Mouse (Mus musculus) NIH3T3 (cell line): ENCODE data around the gene Tnnc1.

Experiments
- DNase-seq: peaks from one replicate; pipeline ENCODE4 v3.0.0-alpha.2; 2012; ENCODE audit warnings: low read depth

The Tnnc1 gene

GRCm38 (mm10) chr14:31208084-31208483 is at the start of gene Tnnc1:
TSS of gene Tnnc1 (plus strand) at chr14:31208312.
- DNase-seq = no peak

DNA sequence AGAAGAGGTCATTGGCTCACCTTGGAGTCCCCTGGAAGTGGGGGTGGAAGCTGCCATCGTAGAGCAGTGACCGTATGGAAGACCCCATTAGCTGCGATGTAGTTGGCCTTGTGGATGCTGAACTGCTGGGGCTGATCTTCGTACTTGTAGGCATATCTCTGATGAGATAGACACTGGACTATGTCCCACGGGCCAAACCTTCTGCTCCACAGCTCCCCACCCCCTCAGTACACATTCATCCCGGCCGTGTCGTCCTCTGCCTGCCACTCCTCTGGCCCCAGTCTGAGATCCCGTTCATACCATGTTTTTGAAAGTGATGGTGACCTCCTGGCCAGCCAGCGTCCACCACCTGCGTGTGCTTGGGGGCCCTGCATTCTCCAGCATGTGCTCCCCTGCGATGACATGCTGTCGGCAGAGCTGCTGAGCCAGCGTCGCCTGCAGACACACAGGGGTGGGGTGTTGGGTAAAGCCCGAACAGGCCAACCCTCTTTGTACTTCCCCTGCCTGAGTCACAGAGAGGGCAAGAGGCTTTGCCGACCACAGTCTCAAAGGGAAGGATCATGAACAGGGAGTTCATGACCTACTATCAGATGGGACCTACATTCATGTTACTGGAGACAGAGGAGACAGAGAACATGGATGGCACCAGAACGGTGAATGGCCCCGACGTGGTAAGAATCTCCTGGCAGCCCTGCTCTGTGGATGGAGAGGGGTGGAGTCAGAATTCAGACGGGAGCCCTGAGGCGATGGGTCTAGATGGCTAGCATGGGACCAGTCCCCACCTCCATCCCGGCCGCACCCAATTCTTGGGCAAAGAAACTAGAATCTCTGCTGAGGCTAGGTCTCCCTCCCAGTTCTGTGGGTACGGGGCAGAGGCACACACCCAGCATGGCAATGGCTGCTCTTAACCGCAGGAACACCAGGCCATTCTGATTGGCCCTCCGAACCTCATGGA is 47.6 kb upstream of the Tnnc1 start:
- DNase-seq = no peak

GRCm38 (mm10) chr14:31161191-31161590 is 46.9 kb upstream of the Tnnc1 start:
- no peak for DNase-seq

DNA sequence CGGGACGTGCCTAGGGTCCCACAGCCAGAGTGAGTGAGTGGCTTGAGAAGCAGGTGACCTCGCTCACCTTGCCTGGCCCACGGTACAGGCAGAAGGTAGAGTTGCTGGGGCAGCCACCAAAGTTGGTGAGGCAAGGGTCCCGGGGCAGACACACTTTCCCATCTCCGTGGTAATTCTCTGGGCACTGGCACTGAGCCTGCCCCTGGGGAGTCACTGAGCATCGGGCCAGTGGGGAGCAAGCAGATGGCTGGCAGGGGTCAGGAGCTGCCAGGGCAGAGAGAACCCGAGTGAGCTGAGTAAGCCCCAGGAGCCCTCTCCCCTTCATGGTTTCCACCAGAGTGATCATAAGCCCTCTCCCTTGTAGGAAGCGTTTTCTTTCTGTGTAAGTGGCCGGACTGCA is 46.5 kb upstream of the Tnnc1 start:
- no peak for DNase-seq

- DNase-seq = no peak
These were observed 44.0 kb upstream of the Tnnc1 start for GRCm38 (mm10) chr14:31164067-31164466.

GRCm38 (mm10) chr14:31165010-31165409 is 43.1 kb upstream of the Tnnc1 start:
- no peak for DNase-seq

GRCm38 (mm10) chr14:31165458-31165857 is 42.7 kb upstream of the Tnnc1 start:
- DNase-seq = no peak

DNA sequence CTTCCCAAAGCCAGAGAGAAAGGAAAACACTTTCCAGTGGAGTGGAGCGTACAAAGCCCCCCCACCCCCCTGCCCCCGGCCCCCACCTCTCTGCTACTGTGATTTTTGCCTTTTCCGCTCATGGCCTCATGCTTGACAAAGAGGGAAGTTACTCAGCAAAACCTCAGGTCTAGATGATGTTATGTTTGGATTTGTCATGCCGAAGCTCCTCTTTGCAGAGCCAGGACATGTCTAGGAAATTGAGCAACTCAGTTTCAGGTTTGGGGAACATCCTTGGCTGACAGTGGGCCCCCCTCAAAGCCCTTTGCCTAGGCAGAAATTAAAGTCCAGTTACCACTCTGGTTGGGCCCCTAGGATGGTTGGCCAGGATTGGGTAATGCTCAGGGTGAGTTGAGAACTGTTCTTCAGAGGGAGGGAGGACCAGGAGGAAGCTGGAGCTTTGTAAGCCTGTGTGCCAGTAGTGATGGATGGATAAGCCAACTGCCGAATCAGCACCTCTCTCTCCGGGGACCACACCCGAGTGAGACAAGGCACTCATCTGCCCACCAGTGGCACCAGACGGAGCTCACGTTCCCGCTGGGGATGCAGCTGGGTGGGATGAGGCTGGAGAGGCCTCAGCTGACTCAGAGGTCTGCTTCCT is 42.0 kb upstream of the Tnnc1 start:
- peak; percentile 48 for DNase-seq

DNA sequence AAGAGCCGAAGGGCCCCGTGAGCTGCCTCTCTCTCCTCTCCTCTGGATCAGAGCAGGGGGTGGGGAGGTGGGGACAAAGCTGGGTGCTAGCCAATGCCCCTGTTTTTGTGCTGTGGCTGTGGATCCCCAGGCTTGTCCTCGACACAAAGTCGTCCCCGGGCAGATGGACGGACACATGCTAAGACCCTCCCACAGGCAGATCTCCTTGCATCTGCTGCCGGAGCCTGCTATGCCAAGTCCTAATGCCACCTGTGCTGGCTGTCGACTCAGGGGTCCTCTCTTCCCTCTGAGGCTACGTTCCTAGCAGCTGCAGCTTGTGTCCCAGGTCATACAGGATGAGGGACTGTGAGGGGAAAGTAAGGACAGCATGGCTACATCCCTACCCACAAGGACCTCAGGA is 41.3 kb upstream of the Tnnc1 start:
- DNase-seq = no peak

DNA sequence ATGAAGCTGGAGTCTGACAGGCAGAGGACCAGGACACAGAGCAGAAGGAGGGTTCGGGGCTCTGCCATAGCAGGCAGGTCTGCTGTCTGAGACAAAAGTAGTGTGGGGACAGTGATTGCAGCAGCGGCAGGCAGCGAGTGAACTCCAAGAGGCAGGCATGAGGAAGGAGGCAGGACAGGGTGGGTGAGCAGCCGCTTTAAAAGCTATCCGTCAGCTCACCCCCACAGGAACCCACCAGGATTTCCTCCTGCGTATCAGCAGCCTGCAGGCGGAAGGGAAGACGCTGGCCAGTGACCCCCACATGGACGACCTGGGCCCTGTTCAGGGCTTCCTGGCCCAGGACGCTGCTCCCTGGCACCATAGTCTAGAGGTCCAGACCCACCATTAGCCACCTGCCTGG is 39.7 kb upstream of the Tnnc1 start, which contains the start of gene Stab1:
Gene Stab1 (minus strand): TSS at position 217 of the 400 bp plus-strand sequence.
- no peak for DNase-seq

DNA sequence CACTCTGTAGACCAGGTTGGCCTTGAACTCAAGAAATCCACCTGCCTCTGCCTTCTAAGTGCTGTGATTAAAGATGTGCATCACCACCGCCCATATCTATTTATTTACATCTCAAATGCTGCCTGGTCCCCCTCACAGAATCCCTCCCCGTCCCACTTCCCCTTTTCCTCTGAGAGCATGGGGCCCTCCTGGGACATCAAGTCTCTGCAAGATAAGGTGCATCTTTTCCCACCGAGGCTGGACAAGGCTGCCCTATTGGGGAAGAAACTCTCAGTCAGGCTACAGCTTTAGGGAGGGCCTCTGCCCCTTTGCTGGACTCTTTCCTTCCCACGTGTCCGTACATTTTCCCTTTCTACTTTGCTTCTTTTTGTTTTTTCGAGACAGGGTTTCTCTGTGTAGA is 38.6 kb upstream of the Tnnc1 start:
- no peak for DNase-seq

- DNase-seq = no peak
These were observed 37.1 kb upstream of the Tnnc1 start for GRCm38 (mm10) chr14:31170963-31171362.

DNA sequence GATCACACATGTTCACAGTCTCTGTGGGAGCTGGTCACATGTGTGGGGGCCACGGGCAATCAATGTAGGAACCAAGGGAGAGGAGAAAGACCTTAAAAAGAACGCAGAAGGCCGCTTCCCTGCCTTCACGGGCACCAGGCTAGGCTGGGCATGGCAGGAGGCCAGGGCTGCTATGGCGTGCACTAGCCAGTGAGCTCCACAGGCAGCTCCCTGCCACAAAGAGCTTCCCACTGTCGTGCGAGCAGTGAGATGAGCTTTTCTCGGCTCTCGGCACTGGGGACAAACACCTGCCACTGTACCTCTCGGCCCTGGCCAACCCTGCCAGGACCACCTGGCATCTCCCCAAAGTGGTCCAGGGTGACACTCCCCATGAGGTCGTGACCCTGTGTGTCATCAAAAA is 36.7 kb upstream of the Tnnc1 start:
- no peak for DNase-seq

- no peak for DNase-seq
These were observed 36.3 kb upstream of the Tnnc1 start for GRCm38 (mm10) chr14:31171821-31172220.

GRCm38 (mm10) chr14:31172781-31173455 is 35.2 kb upstream of the Tnnc1 start:
- DNase-seq = no peak

DNA sequence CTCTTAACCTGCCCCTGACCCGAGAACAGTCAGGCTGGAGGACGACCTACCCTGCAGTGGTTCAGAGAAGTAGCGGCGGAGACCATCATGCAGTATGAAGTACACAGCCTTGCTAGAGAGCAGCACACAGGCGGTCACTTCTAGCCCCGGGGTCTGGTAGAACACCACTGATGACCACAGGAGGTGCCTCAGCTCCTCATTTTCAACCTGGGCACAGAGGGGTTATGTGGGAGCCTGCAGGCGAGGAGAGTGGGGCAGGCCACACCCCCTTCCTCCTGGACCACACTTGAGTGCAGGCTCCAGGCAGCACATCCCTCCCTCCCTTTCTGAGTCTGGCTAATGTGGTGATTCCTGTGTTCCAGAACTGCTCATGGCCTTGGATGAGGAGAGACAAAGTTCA is 34.6 kb upstream of the Tnnc1 start:
- DNase-seq = no peak

DNA sequence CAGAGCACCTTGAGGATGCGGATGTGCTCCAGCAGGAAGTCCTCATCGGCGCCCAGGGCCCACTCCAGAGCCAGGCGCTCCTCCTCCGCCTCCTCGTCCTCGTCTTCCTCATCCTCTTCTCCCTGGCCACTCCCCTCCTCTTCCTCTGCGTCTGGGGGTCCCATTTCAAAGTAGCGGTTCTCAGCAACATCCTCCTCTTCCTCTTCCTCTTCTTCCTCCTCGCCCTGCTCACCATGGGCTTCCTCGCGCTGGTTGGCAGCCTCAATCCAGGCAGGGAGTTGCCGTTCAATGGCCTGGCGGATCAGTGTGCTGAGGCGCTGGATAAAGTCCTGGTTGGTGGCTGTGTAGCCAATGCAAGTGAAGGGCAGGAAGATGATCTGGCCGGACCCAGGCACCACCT is 30.8 kb upstream of the Tnnc1 start:
- DNase-seq = no peak

- DNase-seq = no peak
These were observed 30.4 kb upstream of the Tnnc1 start for GRCm38 (mm10) chr14:31177715-31178114.

GRCm38 (mm10) chr14:31179677-31180365 is 28.3 kb upstream of the Tnnc1 start:
- no peak for DNase-seq

GRCm38 (mm10) chr14:31181512-31181911 is 26.6 kb upstream of the Tnnc1 start:
- DNase-seq = no peak

- no peak for DNase-seq
These were observed 25.3 kb upstream of the Tnnc1 start for GRCm38 (mm10) chr14:31182786-31183290.

DNA sequence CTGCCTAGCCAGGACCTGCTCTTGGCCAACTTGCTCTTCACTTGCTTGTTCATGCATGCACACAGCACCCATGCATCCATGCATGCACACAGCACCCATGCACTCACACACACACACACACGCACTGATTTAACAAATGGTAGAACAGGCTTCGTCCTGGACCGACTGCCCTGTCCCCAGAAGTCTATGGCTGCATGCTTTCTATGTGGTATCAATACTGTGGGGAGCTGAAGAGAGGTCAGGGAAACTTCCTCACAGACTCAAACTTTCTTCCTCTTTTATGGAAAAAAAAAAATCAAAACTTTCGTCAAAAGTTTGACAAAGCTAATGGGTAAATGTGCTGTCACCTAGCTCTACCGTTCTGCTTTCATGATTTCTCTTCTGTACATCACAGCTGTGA is 24.6 kb upstream of the Tnnc1 start:
- DNase-seq = no peak
